Mouse (Mus musculus): ENCODE measurements at regions not wholly inside any gene's neighbourhood (a gene's known extent, or its start where the extent isn't known, plus 50 kb on each side); places are given as distances from the start of the nearest gene placed in this dataset.
A peak's percentile ranks its signal among the peaks of the same experiment; 100 is the strongest.

GRCm38 (mm10) chr1:128723843-128724242 lies 131.8 kb upstream of the Cxcr4 start:
- peak; percentile 45 to 53 for DNase-seq

GRCm38 (mm10) chr1:128722061-128722471 lies 130.0 kb upstream of the Cxcr4 start:
- no peak for DNase-seq

- no peak for DNase-seq
Observed at GRCm38 (mm10) chr1:128714843-128715242, 122.8 kb upstream of the Cxcr4 start.

GRCm38 (mm10) chr1:128712876-128713275 lies 120.8 kb upstream of the Cxcr4 start:
- DNase-seq = no peak

GRCm38 (mm10) chr1:128711121-128711520 lies 119.0 kb upstream of the Cxcr4 start:
- no peak for DNase-seq

GRCm38 (mm10) chr1:128707747-128708146 lies 115.7 kb upstream of the Cxcr4 start:
- DNase-seq = no peak

- DNase-seq = no peak
Observed at GRCm38 (mm10) chr1:128706167-128706566, 114.1 kb upstream of the Cxcr4 start.

GRCm38 (mm10) chr1:128705071-128705503 lies 113.0 kb upstream of the Cxcr4 start:
- DNase-seq = no peak

GRCm38 (mm10) chr1:128701326-128701725 lies 109.2 kb upstream of the Cxcr4 start:
- no peak for DNase-seq

- no peak for DNase-seq
Observed at GRCm38 (mm10) chr1:128697962-128698361, 105.9 kb upstream of the Cxcr4 start.

GRCm38 (mm10) chr1:128695936-128696335 lies 103.8 kb upstream of the Cxcr4 start:
- no peak for DNase-seq

GRCm38 (mm10) chr1:128692799-128693198 lies 100.7 kb upstream of the Cxcr4 start:
- no peak for DNase-seq

GRCm38 (mm10) chr1:128692313-128692712 lies 100.2 kb upstream of the Cxcr4 start:
- no peak for DNase-seq

GRCm38 (mm10) chr1:128687236-128687927 lies 95.3 kb upstream of the Cxcr4 start:
- no peak for DNase-seq

GRCm38 (mm10) chr1:128685467-128686137 lies 93.5 kb upstream of the Cxcr4 start:
- DNase-seq = no peak

- no peak for DNase-seq
Observed at GRCm38 (mm10) chr1:128682942-128683341, 90.8 kb upstream of the Cxcr4 start.

- DNase-seq = no peak
Observed at GRCm38 (mm10) chr1:128681261-128681660, 89.2 kb upstream of the Cxcr4 start.

GRCm38 (mm10) chr1:128680538-128680937 lies 88.4 kb upstream of the Cxcr4 start:
- DNase-seq = no peak

- no peak for DNase-seq
Observed at GRCm38 (mm10) chr1:128680012-128680411, 87.9 kb upstream of the Cxcr4 start.

- DNase-seq = no peak
Observed at GRCm38 (mm10) chr1:128679005-128679980, 87.2 kb upstream of the Cxcr4 start.

GRCm38 (mm10) chr1:128675538-128675937 lies 83.4 kb upstream of the Cxcr4 start:
- DNase-seq = no peak

- DNase-seq = no peak
Observed at GRCm38 (mm10) chr1:128672306-128672705, 80.2 kb upstream of the Cxcr4 start.

GRCm38 (mm10) chr1:128671495-128671894 lies 79.4 kb upstream of the Cxcr4 start:
- DNase-seq = no peak

Data from kidney, adult 8-10 months (tissue).